Mouse (Mus musculus) mesoderm, embryonic 11.5 days (tissue): ENCODE measurements around the gene Gm7361.
"Not testable (repeated sequence)": the region's sequence is repeated elsewhere in the genome, so short reads cannot be mapped to it uniquely, and the experiment has no call there.

ENCODE experiments used
- DNase-seq: peaks from one replicate; pipeline ENCODE4 v3.0.0-alpha.2; 2012; ENCODE audit warnings: low read depth, low spot score

Gene Gm7361

DNA sequence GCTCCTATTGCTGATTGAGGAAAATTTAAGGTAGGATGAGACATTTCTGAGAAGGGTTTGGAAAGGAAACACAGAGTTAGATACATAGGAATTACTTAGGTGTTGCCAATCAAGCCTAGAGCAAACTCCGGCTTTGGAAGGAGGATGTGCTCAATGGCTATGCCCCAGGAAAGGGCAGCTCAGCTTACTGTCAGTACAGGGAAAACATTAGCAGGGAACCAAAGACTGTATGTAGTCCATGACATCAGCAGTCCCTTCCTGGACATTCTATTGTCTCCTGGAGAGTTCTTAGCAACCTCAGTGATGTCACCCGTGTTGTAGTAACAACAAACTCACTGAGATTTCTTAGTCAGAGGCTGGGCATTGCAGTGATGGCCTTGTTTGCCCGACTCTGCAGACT lies at the start of gene Gm7361:
Gm7361 (plus strand) TSS at position 301 of the 400 bp plus-strand sequence.
- not testable (repeated sequence) for DNase-seq

GRCm38 (mm10) chr5:26211030-26211429 lies 46.5 kb upstream of the Gm7361 start:
- DNase-seq = no peak

DNA sequence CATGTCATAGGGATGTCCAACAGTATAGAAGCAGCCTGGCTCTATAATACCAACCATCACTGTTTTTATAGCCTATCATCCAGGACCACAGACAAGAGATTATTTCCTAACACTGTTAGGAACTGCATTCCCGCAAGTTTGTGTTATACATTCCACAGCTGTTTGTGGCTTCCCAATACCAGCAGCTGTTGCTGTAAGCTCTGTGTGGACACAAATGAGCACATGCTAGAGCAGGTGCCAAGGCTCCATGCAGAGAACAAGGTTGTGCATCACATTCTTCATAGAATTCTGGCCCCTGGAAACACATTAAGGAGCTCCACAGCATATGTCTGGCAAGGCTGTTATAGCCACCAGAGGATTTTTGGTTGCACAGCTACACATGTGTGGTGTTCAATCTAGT lies 35.4 kb upstream of the Gm7361 start:
- DNase-seq = no peak

GRCm38 (mm10) chr5:26266656-26267055 lies 9.2 kb downstream of the Gm7361 start:
- DNase-seq = not testable (repeated sequence)

- no peak for DNase-seq
These were observed 22.9 kb downstream of the Gm7361 start for GRCm38 (mm10) chr5:26280361-26280760.

- DNase-seq = no peak
These were observed 24.2 kb downstream of the Gm7361 start for GRCm38 (mm10) chr5:26281717-26282116.

GRCm38 (mm10) chr5:26282282-26282681 lies 24.8 kb downstream of the Gm7361 start:
- peak; percentile 81 for DNase-seq

DNA sequence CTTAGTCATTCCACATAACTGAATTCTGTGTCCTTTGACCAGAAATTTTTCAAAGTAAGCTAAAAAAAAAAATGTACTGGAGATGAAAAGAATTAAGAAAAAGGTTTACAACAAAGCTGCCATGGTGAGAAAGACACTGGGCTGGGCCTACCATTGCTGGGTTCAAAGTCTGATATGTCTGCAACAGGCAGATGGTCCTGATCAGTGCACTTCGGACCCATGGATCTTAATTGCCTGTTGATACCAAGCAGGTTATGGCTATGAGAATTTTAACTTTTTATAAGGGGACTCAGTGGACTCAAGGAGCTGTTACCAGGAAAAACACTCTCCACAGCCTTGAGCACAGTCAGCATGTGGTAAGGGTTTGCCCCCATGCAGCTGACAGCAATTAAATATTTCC lies 25.9 kb downstream of the Gm7361 start:
- no peak for DNase-seq

DNA sequence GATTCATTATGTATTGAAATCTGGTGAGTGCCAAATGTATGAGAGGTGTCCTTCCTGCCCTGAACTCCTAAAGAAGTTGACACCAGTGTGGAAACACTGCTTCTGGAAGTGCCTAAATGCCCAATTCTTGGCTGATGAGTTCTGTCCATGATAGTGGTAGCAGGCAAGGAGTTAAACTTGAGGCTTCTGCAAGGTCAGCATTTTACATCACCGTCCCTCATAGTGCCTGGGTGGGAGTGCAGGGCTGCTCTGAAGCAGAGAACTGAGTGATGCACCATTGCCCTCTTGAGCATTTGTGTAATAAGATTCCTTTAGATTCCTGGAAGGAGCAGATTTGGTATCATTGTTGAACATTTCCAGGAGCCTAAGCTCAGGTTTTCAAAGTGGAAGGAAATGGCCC lies 34.1 kb downstream of the Gm7361 start:
- DNase-seq = no peak

DNA sequence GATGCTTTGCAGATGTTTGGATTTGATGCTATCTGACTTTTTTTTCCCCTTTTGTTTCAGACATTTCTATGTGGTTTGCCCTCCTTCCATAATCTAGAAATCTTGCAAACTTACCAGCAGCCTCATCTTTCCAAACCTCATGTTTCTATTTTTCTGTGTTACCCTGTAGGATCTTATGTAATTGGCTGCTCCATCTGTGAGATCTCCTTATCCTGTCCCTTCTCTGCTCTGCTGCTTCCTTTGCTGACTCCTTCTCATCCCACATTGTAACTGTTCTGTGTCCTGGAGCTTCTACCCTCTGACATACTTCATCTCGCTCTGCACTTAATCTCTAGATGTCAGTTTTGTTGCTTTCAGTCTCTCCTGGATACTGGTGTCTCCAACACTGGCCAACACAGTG lies 35.8 kb downstream of the Gm7361 start:
- no peak for DNase-seq
